8 mouse cellular contexts compared by ENCODE assay signal in the genomic region with DNA sequence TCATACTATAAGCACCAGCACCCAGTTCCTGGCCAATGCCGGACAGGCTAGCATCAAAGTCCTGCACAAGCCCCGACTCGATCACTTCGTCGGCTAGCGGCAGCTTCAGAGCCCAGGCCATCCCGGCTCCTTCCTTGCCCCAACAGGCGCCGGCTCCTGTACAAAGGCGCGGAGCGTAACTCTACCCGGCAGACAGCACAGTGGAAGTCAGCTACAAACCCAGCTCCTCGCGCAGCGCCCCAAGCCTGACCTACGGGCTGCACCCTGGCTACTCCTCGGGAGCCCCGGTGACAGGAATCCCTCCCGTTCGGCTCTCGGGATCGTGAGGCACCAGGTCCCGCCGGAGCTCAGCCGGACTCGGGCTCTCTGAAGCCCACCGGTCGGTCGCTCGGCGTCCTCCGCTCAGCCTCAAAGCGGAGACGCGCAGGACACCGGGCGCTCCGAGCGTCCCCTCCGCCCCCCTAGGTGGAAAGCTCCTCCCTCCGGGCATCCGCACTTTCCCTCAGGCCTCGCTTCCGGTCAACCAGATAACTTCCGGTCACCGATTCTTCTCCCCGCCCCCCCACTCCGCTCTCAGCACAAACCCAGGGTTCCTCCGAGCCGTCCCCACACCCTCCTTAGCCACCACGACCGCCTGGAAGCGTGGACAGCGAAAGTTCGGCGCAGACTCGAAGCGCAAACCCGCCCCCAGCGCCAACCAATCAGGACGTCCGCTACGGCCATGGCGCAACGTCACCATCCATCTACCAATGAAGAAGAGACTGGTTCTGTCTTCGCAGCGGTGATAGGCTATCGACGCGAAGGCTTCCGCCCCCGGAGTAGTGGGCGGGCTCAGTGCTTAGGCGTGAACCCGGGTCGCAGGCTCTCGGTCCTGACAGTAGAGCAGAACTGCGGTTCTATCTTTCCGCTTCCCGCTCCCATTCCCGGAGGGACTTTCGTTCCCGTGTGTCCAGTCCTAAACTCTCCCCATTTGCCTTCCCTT. TPM values are rescaled to one million over a fixed set of nuclear protein-coding genes. Genes with fewer than 3 reads are reported as not detected.
A peak's percentile ranks its signal among the peaks of the same experiment; 100 is the strongest.
DNase-seq lines count a peak whose midpoint lies in the region; ATAC-seq lines count a peak whose summit lies in the region.

Tfcp2 (minus strand) TSS at position 683 of the 982 bp plus-strand sequence.

- peak; percentile 99 for ATAC-seq in hindbrain, embryonic 11.5 days (ENCODE audit: low FRiP score)

- peak within 1 kb of the TSS; percentile 90 for H3K4me3 ChIP-seq in hindbrain, embryonic 11.5 days (ENCODE audit: low read depth, low read length)

- peak; percentile 99 for DNase-seq in Muller cell, postnatal 12 days (ENCODE audit: inconsistent ontology term)
- DNase-seq in cerebellum, adult 9-11 months: peak; percentile 99
- DNase-seq in frontal cortex, adult 2 months (ENCODE audit: extremely low spot score in 1 of 2, low spot score in 1 of 2): peak; percentile 98 to 99
- peak; percentile 96 for DNase-seq in hindbrain, embryonic 11.5 days (ENCODE audit: low spot score)
- DNase-seq in layer of hippocampus, postnatal 10 days (ENCODE audit: low spot score in 2 of 2): peak; percentile 97 to 98
- DNase-seq in lung, postnatal 10 days: peak; percentile 99
- peak; percentile 97 for DNase-seq in ovary, postnatal 36 days (ENCODE audit: low spot score)
- peak; percentile 96 for DNase-seq in thymus, postnatal 25 days

- H3K4me2 ChIP-seq in hindbrain, embryonic 11.5 days (replicated peaks; ENCODE audit: low read depth, low read length): peak within 1 kb of the TSS; percentile 78

- H3K27ac ChIP-seq in hindbrain, embryonic 11.5 days (ENCODE audit: low read depth, low read length): peak within 1 kb of the TSS; percentile 96

- under 1% methylated on average over 70 of the region's 84 CpGs for WGBS in hindbrain, embryonic 11.5 days

- H3K4me1 ChIP-seq in hindbrain, embryonic 11.5 days (replicated peaks; ENCODE audit: control insufficient read depth, insufficient read depth, low read length): no peaks in the 10 kb centered on the region

- no peaks in the 10 kb centered on the region for H3K27me3 ChIP-seq in hindbrain, embryonic 11.5 days (ENCODE audit: control insufficient read depth, insufficient read depth, low read length)

- no peaks in the 10 kb centered on the region for H3K9me3 ChIP-seq in hindbrain, embryonic 11.5 days (ENCODE audit: control insufficient read depth, low read length)

- 0 out of 2 replicates have a peak, but pooled peaks cover 2% of the 10 kb centered on the region for H3K36me3 ChIP-seq in hindbrain, embryonic 11.5 days (ENCODE audit: control insufficient read depth, insufficient read depth, low read length)

- H3K9ac ChIP-seq in hindbrain, embryonic 11.5 days (ENCODE audit: low read depth, low read length): peak within 1 kb of the TSS; percentile 89

RNA-seq across cellular contexts. Expression of gene Tfcp2, which starts in this region (rescaled TPM):
- 20.8 and 22.3 TPM in 2 replicates for polyA plus RNA-seq in frontal cortex, adult 2 months (2012; rRNA removed)
- 28.4 and 29.8 TPM in 2 replicates for polyA plus RNA-seq in hindbrain, embryonic 11.5 days (2014; fragmentation: Nextera tagmentation; extraction: Ambion mirVana)
- 10 to 100 TPM; 28.8 to 34.1 TPM for total RNA-seq in layer of hippocampus, postnatal 10 days (2021)

Comparison
In these comparisons a context has a peak if more than half of its experiments do, and no peak if none do; other contexts are left out.
1. Peak in every context shown above with its lines: DNase-seq, ATAC-seq, H3K4me3 ChIP-seq and H3K27ac ChIP-seq.